Mouse (Mus musculus): ENCODE results near the gene Adgrv1. TPM values are rescaled to one million over a fixed set of nuclear protein-coding genes. Genes with fewer than 3 reads are reported as not detected.

Adgrv1 gene
- polyA plus RNA-seq, 1 experiment: 0.81 TPM

GRCm38 (mm10) chr13:81439390-81440025 lies 193.4 kb downstream of the Adgrv1 start:
- TF ChIP-seq POLR2A (IDR thresholded peaks at IDR 0.05; ENCODE audit: low read depth, low read length) (no peak), CTCF (IDR thresholded peaks at IDR 0.05; ENCODE audit: borderline replicate concordance, insufficient read depth, low read length) (peak; percentile 83; the same call in 1 of the 2 replicates)
- H3K27ac ChIP-seq (ENCODE audit: insufficient read depth, low read length): no peak overlapping the region

GRCm38 (mm10) chr13:81437088-81437487 lies 195.9 kb downstream of the Adgrv1 start:
- Histone ChIP-seq H3K4me1 (ENCODE audit: control insufficient read depth, insufficient read depth, low read length) (no peaks in the 10 kb centered on the region), H3K4me3 (ENCODE audit: insufficient read depth, low read length) (no peak overlapping the region), H3K27ac (ENCODE audit: insufficient read depth, low read length) (no peak overlapping the region)
- TF ChIP-seq CTCF (IDR thresholded peaks at IDR 0.05; ENCODE audit: borderline replicate concordance, insufficient read depth, low read length) (no peak), POLR2A (IDR thresholded peaks at IDR 0.05; ENCODE audit: low read depth, low read length) (no peak)

More at GRCm38 (mm10) chr13:81439390-81440025, 193.4 kb downstream of the Adgrv1 start:
- Histone ChIP-seq H3K4me1 (ENCODE audit: control insufficient read depth, insufficient read depth, low read length) (no peaks in the 10 kb centered on the region), H3K4me3 (ENCODE audit: insufficient read depth, low read length) (no peak overlapping the region)

- Histone ChIP-seq H3K27ac (ENCODE audit: insufficient read depth, low read length) (no peak overlapping the region), H3K4me3 (ENCODE audit: insufficient read depth, low read length) (no peak overlapping the region), H3K4me1 (ENCODE audit: control insufficient read depth, insufficient read depth, low read length) (no peaks in the 10 kb centered on the region)
- TF ChIP-seq POLR2A (IDR thresholded peaks at IDR 0.05; ENCODE audit: low read depth, low read length): no peak
- no peak for TF ChIP-seq CTCF (IDR thresholded peaks at IDR 0.05; ENCODE audit: borderline replicate concordance, insufficient read depth, low read length)
Observed at GRCm38 (mm10) chr13:81426896-81427755, 205.8 kb downstream of the Adgrv1 start.

DNA sequence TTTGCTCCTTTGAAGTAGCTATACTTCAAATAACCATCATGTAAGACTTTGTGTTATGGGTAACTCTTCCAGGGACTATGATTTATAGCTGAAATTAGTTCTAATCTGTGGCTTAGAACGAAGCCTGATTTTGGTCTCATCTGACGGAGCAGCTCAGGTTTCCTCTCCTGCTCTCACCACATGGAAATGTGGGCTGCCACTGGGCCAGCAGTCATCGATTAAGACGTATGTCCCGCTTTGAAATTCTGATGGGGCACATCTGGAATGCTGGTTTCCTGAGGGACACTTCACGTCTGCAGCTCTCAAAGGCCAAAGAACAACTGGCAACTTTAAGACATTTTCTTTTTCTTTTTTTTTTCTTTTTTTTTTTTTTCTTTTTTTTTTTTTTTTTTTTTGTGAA lies 207.8 kb downstream of the Adgrv1 start:
- H3K4me3 ChIP-seq (ENCODE audit: insufficient read depth, low read length): no peak overlapping the region
- no peaks in the 10 kb centered on the region for H3K4me1 ChIP-seq (ENCODE audit: control insufficient read depth, insufficient read depth, low read length)
- TF ChIP-seq POLR2A (IDR thresholded peaks at IDR 0.05; ENCODE audit: low read depth, low read length) (no peak), CTCF (IDR thresholded peaks at IDR 0.05; ENCODE audit: borderline replicate concordance, insufficient read depth, low read length) (no peak)
- no peak overlapping the region for H3K27ac ChIP-seq (ENCODE audit: insufficient read depth, low read length)

GRCm38 (mm10) chr13:81424002-81424401 lies 209.0 kb downstream of the Adgrv1 start:
- Histone ChIP-seq H3K4me3 (ENCODE audit: insufficient read depth, low read length) (no peak overlapping the region), H3K27ac (ENCODE audit: insufficient read depth, low read length) (no peak overlapping the region), H3K4me1 (ENCODE audit: control insufficient read depth, insufficient read depth, low read length) (no peaks in the 10 kb centered on the region)
- TF ChIP-seq POLR2A (IDR thresholded peaks at IDR 0.05; ENCODE audit: low read depth, low read length) (no peak), CTCF (IDR thresholded peaks at IDR 0.05; ENCODE audit: borderline replicate concordance, insufficient read depth, low read length) (no peak)

DNA sequence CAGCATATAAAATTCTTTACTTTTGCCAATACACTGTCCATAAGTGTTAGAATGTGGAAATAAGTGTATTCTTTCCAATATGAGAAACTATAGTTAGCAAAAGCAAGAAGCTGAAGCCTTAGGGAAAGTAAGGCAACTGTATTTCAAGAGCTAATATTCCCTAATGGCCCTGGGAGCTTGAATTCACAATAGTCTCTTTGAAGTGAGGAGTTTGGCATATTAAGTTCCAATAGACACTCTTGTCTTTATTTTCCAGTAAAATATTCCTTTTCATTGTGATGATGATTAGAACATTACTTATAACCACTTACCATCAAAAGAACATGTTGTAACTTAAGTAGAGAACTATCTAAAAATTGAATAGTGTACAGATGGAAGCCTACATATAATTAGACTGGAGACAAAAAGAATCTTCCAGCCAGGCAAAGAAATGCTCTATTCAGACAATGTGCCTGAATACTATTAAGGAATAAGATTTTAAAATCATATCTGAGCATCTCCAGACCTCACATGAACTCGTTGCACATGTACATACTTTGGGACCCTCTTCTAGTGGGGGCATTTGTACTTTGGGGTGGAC lies 225.0 kb downstream of the Adgrv1 start:
- no peak overlapping the region for H3K4me3 ChIP-seq (ENCODE audit: insufficient read depth, low read length)
- no peak overlapping the region for H3K27ac ChIP-seq (ENCODE audit: insufficient read depth, low read length)
- H3K4me1 ChIP-seq (ENCODE audit: control insufficient read depth, insufficient read depth, low read length): no peaks in the 10 kb centered on the region
- no peak for TF ChIP-seq CTCF (IDR thresholded peaks at IDR 0.05; ENCODE audit: borderline replicate concordance, insufficient read depth, low read length)
- no peak for TF ChIP-seq POLR2A (IDR thresholded peaks at IDR 0.05; ENCODE audit: low read depth, low read length)

DNA sequence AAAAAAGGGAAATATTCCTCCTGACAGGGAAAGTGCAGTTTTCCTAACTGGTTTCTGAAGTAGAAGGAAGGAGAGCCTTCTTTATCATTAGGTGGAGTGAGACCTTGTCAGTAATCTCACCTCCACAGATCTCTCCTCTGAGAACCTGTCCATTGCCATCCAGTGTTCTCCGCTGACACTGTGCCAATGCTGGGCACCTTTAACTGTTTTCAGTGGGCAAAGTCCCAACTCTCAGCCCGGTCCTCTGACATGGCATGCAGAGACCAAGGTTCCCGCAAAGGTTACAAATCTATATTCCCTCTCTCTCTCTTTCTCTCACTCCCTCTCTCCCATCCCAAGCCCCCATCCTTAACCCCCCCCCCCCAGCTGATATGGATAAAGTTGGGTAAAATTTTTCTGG lies 230.1 kb downstream of the Adgrv1 start:
- Histone ChIP-seq H3K4me3 (ENCODE audit: insufficient read depth, low read length) (no peak overlapping the region), H3K27ac (ENCODE audit: insufficient read depth, low read length) (no peak overlapping the region), H3K4me1 (ENCODE audit: control insufficient read depth, insufficient read depth, low read length) (no peaks in the 10 kb centered on the region)
- TF ChIP-seq CTCF (IDR thresholded peaks at IDR 0.05; ENCODE audit: borderline replicate concordance, insufficient read depth, low read length) (no peak), POLR2A (IDR thresholded peaks at IDR 0.05; ENCODE audit: low read depth, low read length) (no peak)

DNA sequence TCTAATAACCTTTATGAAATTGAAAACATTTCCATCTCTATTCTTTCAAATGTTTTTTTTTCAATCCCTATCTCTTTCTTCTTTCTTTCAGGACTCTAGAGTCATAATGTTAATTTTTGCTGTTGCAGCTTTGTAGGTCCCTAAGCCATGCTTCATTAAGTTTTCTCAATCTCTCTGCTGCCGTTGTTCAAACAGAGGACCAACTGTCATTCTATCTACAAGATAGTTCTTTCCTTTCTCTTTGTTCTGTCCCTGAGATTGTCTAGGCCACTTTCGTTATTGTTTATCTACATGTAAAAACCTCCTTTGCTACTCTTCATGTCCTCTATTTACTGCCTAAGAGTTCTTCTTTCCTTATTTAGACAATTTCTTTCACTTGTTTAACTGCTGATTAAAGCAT lies 230.8 kb downstream of the Adgrv1 start:
- TF ChIP-seq CTCF (IDR thresholded peaks at IDR 0.05; ENCODE audit: borderline replicate concordance, insufficient read depth, low read length) (no peak), POLR2A (IDR thresholded peaks at IDR 0.05; ENCODE audit: low read depth, low read length) (no peak)
- no peak overlapping the region; the same call in 1 of the 2 replicates for H3K27ac ChIP-seq (ENCODE audit: insufficient read depth, low read length)
- no peaks in the 10 kb centered on the region for H3K4me1 ChIP-seq (ENCODE audit: control insufficient read depth, insufficient read depth, low read length)
- H3K4me3 ChIP-seq (ENCODE audit: insufficient read depth, low read length): no peak overlapping the region

- no peak for TF ChIP-seq POLR2A (IDR thresholded peaks at IDR 0.05; ENCODE audit: low read depth, low read length)
- TF ChIP-seq CTCF (IDR thresholded peaks at IDR 0.05; ENCODE audit: borderline replicate concordance, insufficient read depth, low read length): no peak
- Histone ChIP-seq H3K4me1 (ENCODE audit: control insufficient read depth, insufficient read depth, low read length) (no peaks in the 10 kb centered on the region), H3K4me3 (ENCODE audit: insufficient read depth, low read length) (no peak overlapping the region), H3K27ac (ENCODE audit: insufficient read depth, low read length) (no peak overlapping the region)
Observed at GRCm38 (mm10) chr13:81401742-81402141, 231.2 kb downstream of the Adgrv1 start.

Measured in embryonic fibroblast, embryonic 13.5 days (primary cell).